Mouse (Mus musculus) stomach, postnatal 0 days (tissue): ENCODE data around the gene D630039A03Rik.

Experiments
- CTCF ChIP-seq: IDR thresholded peaks from 2 replicates; pipeline ENCODE4 v1.5.1; 2016; ENCODE audit warnings: antibody characterized with exemption, low read depth, mild to moderate bottlenecking, moderate library complexity
- EP300 ChIP-seq: optimal IDR thresholded peaks from 2 replicates; pipeline ENCODE3; 2016; ENCODE audit warnings: antibody characterized with exemption

DNA sequence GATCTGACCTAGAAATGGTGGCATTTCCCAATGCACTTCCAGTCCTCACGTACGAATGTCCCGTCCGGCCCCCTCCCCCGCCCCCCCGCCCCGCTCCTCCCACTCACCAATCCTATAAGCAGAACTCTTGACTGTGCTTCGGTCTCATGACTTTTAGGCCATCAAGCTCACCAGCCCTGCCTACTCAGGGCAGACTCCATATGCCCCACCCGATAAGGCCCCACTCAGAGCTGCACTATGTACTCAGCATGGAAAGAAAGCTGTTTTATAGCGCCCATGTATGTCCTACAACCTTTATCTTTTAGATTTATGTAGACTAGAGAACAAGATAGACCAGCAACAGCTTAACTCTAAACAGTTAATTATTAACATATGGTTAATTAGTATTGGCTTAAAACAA is 30.9 kb upstream of the D630039A03Rik start:
- TF ChIP-seq EP300 (no peak), CTCF (no peak)
